Mouse (Mus musculus) gastrocnemius, postnatal 4 days (tissue): Measurements from ENCODE around the gene Btbd35f15. TPM values are rescaled to one million over a fixed set of nuclear protein-coding genes. Genes with fewer than 3 reads are reported as not detected.
"Not testable (repeated sequence)": the region's sequence is repeated elsewhere in the genome, so short reads cannot be mapped to it uniquely, and the experiment has no call there.

Source experiments
- DNase-seq, 2 experiments: peaks; one replicate each; pipeline ENCODE4 v3.0.0; 2021 to 2022; ENCODE audit warnings: low spot score in 2 of 2, mixed read lengths in 2 of 2
- long read RNA-seq, 2 experiments: library from polyadenylated mRNA; stranded (forward); transcript quantifications; one replicate each; pipeline ENCODE4 v2.0.0; 2021
- total RNA-seq, 2 experiments: library from RNA; stranded (reverse); gene quantifications; 2 replicates each; pipeline ENCODE4 v1.2.3; 2021

The Btbd35f15 gene
- total RNA-seq, result not detected
- long read RNA-seq, experiment 1, result 0 reads
- long read RNA-seq, experiment 2, result 0 reads

GRCm38 (mm10) chrX:33577214-33577613 lies at the start of gene Btbd35f15:
Btbd35f15 (minus strand) TSS chrX:33577314.
- not testable (repeated sequence) for DNase-seq

Other genes starting within 250 kb of the Btbd35f15 start
- not detected for gene Btbd35f13, start 79.9 kb upstream of the Btbd35f15 start, total RNA-seq
- not detected for gene Btbd35f14, start 125.0 kb upstream of the Btbd35f15 start, total RNA-seq